Mouse (Mus musculus): ENCODE data around the gene Tmem117.

Tmem117 gene

DNA sequence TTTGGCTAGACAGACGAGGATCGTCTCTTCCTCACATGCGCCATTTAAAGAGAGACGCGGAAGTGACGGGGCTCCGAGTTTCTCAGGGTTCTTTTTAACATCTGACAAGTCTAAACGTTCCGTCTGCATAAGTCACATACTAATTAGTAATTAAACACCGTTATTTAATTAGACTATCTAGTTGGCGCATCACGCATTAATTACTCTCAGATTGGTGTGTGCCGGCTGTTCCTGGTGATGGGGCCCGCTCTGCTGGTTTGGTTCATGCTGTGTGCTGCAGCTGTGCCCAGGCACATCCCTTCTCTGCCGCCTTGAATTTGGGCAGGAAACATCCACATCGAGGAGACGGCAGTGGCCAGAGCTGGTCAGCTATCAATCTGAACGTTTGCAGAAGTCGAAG, 142.7 kb downstream of the Tmem117 start:
- no peak for DNase-seq

DNA sequence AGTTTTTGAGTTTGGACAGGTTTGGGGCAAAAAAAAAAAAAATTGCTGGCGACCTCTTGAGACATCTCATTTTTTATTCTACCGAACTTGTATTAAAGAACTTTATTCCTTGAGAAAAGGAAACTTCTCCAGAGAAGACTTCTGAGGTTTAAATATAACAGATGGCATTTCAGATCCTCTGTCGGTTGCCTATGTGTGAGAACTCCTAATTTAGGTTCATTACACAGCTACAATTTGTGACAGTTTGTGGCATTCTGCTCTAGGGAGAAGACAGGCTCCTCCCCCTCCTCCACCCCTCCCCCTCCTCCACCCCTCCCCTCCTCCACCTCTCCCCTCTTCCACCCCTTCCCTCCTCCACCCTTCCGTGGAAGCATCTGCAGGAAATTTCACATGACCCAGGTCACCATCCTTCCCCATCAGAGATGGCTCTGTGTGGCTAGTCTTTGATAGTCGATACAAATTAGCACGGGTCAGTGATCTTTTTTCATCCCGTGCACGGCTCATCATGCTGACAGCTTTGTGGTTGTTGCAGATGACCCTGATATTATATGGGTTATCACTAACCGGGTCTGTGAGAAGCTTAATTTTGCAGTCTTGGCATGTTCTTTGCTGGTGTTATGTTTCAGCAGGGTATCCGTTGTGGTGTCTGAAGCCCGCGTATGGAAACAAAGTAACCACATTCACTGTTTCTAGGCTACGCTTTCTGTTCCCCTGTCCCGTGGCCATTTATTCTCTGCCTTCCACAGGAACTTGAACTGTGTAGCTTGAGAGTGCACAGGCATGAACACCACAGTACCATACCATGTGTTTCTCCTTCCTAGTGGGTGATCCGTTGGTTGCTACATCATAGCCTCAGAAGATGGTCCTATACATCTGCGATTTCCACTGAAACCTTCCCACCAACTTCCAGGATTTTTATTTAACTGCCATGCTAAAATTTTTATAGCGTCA, 147.4 kb downstream of the Tmem117 start:
- DNase-seq = no peak

DNA sequence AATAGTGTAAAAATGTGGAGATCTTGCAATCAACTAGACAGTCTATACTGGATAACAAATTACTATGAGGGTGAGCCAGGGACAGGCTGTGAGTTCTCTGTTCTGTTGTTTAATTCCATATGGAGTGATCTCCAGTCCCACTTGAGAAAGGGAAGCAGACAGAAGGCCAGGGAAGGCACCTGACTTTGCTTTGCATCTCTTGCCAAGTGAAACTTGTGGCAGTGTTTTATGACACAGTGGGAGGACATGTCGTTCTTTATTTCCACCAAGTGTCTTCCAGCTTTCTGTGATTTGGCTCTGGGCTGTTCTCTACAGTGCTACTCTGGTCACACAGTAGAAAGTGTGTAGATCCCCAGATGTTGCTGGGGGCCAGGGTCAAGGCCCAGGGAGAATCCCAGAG, 152.5 kb downstream of the Tmem117 start:
- no peak for DNase-seq

DNA sequence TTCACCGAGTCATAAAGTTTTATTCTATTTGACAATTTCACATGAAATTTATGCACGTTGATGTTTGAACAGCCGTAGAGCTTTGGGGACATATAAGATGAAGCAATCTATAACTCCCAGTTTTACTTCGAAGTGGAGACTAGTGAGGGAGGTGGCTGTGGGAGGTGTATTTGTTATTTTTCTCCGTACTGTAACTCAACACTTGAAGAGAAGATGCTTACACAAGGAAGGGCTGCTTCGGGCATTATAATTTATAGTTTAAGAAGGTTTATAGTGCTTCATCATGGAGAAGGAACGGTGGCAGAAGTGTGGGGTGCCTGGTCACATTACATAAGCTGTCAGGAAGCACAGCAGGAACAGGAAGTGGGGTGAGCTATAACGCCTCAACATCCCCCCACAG, 164.4 kb downstream of the Tmem117 start:
- DNase-seq = no peak

DNA sequence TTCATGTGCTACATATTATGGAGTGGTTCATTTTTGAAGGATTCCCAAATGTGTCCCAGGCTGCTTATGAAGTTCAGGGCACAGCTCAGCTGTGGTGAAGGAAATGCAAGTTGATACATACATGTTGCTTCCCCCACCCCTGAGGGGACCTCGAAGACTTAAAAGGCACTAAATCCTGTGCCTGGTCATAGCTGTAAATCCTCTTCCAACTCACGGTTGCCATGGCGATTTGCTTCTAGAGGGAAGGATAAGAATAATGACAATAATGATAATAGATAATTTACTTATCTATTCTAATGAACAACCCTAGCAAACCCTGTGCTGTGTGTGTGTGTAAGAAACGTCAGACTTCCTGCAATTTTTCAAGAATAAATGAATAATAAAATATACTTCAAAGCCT, 166.5 kb downstream of the Tmem117 start:
- no peak for DNase-seq

DNA sequence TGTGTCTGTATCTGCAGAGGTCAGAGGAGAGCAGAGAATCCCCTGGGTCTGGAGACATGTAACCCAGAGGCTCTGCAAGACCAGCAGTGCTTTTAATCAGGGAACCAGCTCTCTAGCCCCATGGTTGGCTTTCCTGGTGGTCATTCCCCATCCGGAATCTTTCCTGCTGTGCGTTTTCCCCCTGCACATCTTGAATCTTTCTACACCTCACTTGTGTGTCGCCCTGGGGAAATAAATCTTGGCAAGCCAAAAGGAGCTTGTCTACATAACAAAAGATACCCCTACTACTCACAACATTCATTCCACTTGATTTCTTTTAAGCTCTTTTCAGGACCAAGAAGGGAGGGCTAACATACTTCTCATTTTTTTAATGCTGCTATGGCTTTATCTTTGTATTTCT, 169.2 kb downstream of the Tmem117 start:
- DNase-seq = no peak

DNA sequence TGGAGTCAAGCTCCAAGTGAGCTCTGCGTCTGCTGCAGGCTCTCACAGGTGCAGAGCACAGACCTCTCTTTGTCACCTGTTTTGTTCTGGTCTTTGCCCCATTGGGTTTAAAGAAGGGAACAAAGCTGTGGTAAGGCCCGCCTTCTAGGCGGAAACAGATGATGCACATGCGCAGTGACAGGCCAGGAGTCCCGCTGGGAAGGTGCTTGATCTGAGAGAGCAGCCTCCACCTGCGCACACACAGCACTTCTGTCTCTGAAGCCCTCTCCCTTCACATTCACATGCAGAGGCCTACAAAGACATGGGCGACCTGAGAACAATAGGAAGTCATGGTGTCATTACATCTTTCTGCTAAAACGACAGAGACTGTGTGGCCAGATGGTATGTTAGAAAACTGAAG, 172.4 kb downstream of the Tmem117 start:
- DNase-seq = no peak

DNA sequence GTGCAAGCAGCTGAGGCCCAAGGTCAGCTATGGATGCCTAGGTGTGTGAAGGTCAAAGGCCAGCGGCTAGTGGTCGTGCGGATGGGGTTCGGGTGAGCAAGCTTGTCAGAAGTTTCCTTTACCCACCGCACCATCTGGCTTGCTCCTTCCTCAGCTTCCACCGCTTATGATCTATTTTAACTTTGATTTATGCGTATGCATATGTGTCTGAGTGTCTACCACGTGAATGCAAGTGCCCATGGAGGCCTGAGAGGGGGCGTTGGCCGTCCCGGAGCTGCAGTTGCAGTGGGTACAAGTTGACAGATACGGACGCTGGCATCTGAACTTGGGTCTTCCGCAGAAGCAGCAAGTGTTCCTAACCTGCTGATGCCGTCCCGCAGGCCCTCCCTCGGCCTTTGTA, 173.8 kb downstream of the Tmem117 start:
- DNase-seq = no peak

- DNase-seq = no peak
These were observed 174.8 kb downstream of the Tmem117 start for GRCm38 (mm10) chr15:94803624-94804342.

DNA sequence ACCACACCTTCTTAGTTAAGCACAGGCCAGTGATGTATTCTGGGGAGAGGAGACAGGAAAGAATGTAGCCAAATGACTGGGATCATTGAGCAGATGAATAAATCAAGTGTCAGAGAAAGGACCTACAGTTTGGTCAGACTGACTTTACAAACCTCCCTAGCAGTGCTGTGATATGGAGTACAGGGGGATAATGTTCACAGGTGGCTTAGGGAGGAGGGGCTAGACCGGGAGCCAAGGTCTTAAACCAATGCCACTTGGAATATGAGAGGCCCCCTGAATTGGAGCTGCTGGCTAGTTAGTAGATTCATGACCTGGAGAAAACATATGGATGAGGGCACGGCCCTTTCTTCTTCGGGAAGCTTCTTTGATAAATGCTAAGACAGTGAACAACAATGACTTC, 177.0 kb downstream of the Tmem117 start:
- DNase-seq = no peak

- no peak for DNase-seq
These were observed 182.5 kb downstream of the Tmem117 start for GRCm38 (mm10) chr15:94811550-94811949.

GRCm38 (mm10) chr15:94814213-94815100, 185.4 kb downstream of the Tmem117 start:
- DNase-seq = no peak

DNA sequence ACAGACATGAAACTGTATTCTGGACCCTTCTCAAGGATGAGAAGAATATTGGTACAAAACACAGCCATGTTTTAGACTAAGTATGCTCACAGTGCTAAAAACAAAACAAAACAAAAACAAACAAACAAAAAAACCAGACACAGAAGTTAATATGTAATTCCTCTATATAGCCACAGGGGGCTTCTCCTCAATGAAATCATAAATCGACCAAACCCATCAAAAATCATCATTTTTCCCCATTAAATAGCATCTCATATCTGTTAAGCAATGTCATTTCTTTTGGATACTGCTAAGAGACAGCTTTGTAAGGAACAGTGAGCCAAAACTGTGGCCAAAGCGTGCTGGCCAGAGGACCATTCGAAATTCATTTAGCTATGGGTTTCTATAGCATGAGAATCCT, 206.6 kb downstream of the Tmem117 start:
- DNase-seq = no peak

GRCm38 (mm10) chr15:94838646-94839045, 209.6 kb downstream of the Tmem117 start:
- no peak for DNase-seq

DNA sequence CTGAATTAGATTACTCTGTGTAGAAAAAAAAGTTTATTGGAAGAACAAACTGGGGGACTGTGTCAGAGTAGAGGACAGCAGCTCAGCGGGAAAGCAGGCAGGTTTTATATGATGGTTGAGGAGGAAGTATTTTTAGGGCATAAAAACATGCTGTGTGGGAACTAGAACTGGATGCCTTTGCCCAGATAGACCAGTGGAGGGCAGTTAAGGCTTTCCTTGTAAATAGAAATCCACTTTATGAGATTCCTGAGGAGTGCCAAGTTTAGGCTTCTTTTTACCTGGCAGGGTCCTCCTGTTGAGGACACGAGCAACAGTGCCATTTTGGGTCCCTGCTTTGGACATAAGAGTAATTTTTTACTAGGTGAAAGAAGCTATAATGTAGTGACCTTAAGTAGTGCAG, 218.5 kb downstream of the Tmem117 start:
- no peak for DNase-seq

DNA sequence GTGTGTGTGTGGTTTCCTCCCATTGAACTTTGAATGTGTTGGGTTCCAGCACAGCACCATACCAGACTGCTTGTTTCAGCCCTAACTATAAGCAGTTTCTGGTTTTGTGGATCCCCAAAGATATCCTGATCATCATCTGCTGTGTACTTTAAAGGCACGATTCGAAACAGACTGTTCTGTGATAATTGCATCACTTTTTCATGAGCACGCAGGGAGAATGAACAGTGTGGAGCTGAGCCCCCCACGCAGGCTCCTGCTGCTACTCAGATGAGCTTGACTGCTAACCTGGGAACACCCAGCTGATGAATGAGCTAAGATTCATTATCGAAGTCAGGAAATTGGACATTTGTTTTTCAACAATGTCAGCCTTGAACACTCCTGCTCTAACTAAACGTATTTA, 230.6 kb downstream of the Tmem117 start:
- no peak for DNase-seq

DNA sequence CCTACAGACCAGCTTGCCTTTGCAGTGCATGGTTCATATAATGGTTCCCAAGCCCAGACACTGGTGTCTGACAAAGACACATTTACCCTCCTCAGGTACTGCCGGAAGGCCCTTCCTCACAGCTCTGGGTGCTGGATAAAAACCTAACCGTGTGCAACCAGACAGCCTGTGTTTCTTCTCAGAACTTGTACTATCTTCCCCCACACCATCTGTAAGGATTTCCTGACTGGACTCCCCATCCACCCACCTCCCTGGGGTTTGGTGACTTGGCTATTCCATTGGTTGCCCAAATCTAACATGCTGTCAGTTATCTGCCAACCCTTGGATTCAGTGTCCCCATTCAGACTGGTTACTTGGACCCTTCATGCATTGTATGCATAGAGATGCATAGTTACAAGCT, 232.1 kb downstream of the Tmem117 start:
- no peak for DNase-seq

DNA sequence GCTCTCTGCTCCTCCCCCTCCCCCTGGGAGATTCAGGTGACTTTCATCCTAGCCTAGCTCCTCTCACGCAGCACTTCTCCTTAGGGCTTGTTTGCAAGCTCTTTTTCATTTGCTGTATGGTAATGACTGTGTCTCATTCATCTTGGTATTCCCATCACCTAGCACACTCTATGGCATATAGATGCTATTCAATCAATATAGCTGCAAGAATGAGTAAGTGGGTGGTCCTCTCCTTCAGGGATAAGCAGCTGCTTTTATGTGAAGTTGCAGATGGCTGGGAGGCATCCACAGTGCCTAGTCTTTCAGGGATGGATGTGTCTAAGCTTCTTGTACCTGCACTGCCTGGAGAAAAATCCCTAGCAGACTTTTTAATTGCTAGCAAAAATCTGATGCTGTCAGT, 235.1 kb downstream of the Tmem117 start:
- DNase-seq = no peak

GRCm38 (mm10) chr15:94868372-94868771, 239.3 kb downstream of the Tmem117 start:
- DNase-seq = no peak

- no peak for DNase-seq
These were observed 256.0 kb downstream of the Tmem117 start for GRCm38 (mm10) chr15:94885026-94885425.

GRCm38 (mm10) chr15:94893201-94893600, 264.2 kb downstream of the Tmem117 start:
- no peak for DNase-seq

GRCm38 (mm10) chr15:94894086-94894485, 265.1 kb downstream of the Tmem117 start:
- DNase-seq = no peak

DNA sequence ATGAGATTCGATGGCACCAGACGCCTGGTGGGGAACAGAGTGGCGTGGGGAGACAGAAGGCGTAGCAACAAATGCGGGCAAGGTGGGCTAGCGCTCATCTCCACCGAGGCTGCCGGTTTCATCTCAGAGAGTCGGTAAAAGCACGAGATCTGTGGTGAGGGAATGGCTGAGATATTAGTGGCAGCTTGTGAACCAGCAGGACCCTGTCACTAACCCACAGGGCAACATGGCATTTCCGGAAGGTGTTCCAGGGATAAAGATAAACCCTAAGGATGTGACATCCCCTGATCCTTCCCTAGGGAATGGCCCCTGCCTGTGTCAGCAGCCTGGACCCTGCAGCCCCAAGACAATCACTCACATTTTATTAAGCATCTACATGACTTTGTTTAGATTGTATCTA, 266.6 kb downstream of the Tmem117 start:
- DNase-seq = no peak

All from kidney, adult 11 months (tissue).